Mouse (Mus musculus) MEL (cell line): ENCODE data around the gene Irf2bp1.

Source experiments
- CTCF ChIP-seq, 3 experiments: IDR thresholded peaks in 2 of 3; conservative IDR thresholded peaks in 1 of 3; 2 replicates each; pipeline ENCODE4 v1.5.1; 2011 to 2012; ENCODE audit warnings: low read length in 3 of 3, low read depth in 2 of 3, mild to moderate bottlenecking in 2 of 3, improper control_type of control experiment in 1 of 3, inconsistent platforms in 1 of 3, mixed read lengths in 1 of 3, moderate library complexity in 1 of 3; ENCODE audit not compliant: control insufficient read depth in 1 of 3, insufficient read depth in 1 of 3, poor library complexity in 1 of 3, severe bottlenecking in 1 of 3
- ELF1 ChIP-seq: IDR thresholded peaks from 2 replicates; pipeline ENCODE4 v1.6.1; 2014; ENCODE audit warnings: low read depth, mild to moderate bottlenecking, inconsistent platforms, low read length, improper control_type of control experiment, moderate library complexity
- GATA1 ChIP-seq: IDR thresholded peaks from 2 replicates; pipeline ENCODE4 v1.6.1; 2011; ENCODE audit warnings: low read depth, low read length, improper control_type of control experiment
- HCFC1 ChIP-seq: IDR thresholded peaks from 2 replicates; pipeline ENCODE4 v1.6.1; 2012; ENCODE audit warnings: low read depth, mild to moderate bottlenecking, inconsistent platforms, low read length, improper control_type of control experiment, moderate library complexity
- POLR2A ChIP-seq, 2 experiments: IDR thresholded peaks; 2 replicates each; pipeline ENCODE4 v1.6.1; 2011 to 2012; ENCODE audit warnings: low read length in 2 of 2, mild to moderate bottlenecking in 2 of 2, control low read depth in 1 of 2, improper control_type of control experiment in 1 of 2, low read depth in 1 of 2, moderate library complexity in 1 of 2; ENCODE audit not compliant: control insufficient read depth in 1 of 2, insufficient read depth in 1 of 2, poor library complexity in 1 of 2
- POLR2AphosphoS5 ChIP-seq: IDR thresholded peaks from 2 replicates; pipeline ENCODE4 v1.6.1; 2012; ENCODE audit warnings: low read depth, borderline replicate concordance, mild to moderate bottlenecking, inconsistent platforms, low read length, moderate library complexity, mixed read lengths
- TCF12 ChIP-seq: IDR thresholded peaks from 2 replicates; pipeline ENCODE4 v1.6.1; 2014; ENCODE audit warnings: low read depth, mild to moderate bottlenecking, inconsistent platforms, low read length, improper control_type of control experiment, moderate library complexity
- ZMIZ1 ChIP-seq: IDR thresholded peaks from 2 replicates; pipeline ENCODE4 v1.6.1; 2012; ENCODE audit warnings: low read depth, mild to moderate bottlenecking, inconsistent platforms, low read length, improper control_type of control experiment, moderate library complexity

DNA sequence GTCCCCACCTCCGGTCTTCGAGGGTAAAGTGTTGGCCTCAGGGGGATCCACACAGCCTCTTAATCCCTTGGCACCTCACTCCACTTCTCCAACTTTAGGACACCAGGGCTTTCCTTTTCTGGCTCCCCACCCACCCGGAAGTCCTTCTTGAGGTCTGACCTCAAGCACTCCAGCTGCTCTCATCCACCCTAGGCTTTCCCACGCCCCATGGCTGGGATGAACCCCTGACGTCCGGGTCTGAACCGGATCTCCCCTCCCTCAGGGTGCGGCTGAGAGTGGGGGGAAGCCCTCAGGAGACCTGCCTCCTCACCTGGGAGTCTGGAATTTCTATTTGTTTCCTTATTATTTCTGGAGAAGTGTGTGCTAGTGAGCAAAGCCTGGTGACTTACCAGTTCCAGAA is 17.2 kb downstream of the Irf2bp1 start:
- TF ChIP-seq CTCF (IDR thresholded peaks at IDR 0.05 in 2 of 3, conservative IDR thresholded peaks at IDR 0.05 in 1 of 3; ENCODE audit: control insufficient read depth in 1 of 3, insufficient read depth in 1 of 3, low read depth in 2 of 3, low read length in 3 of 3, poor library complexity in 1 of 3, severe bottlenecking in 1 of 3) = no peak
- TF ChIP-seq POLR2A (IDR thresholded peaks at IDR 0.05; ENCODE audit: control insufficient read depth in 1 of 2, insufficient read depth in 1 of 2, low read depth in 1 of 2, low read length in 2 of 2, poor library complexity in 1 of 2) = no peak
- no peak for TF ChIP-seq ZMIZ1
- no peak for TF ChIP-seq POLR2AphosphoS5
- TF ChIP-seq TCF12 = no peak
- no peak for TF ChIP-seq HCFC1
- no peak for TF ChIP-seq GATA1
- no peak for TF ChIP-seq ELF1
